Mouse (Mus musculus) cortical plate, adult 2 months (tissue): Measurements from ENCODE around the gene Galr3.

Experiments used
- CTCF ChIP-seq: fragments of 200-500 bp; IDR thresholded peaks from 2 replicates; pipeline ENCODE4 v1.5.1; 2011; ENCODE audit warnings: mild to moderate bottlenecking, control low read depth, low read length; ENCODE audit not compliant: insufficient read depth; ENCODE audit errors: extremely low read depth
- POLR2A ChIP-seq: fragments of 200-500 bp; IDR thresholded peaks from 2 replicates; pipeline ENCODE4 v1.6.1; 2011; ENCODE audit warnings: mild to moderate bottlenecking, low read length, control low read depth; ENCODE audit not compliant: insufficient read depth; ENCODE audit errors: extremely low read depth

DNA sequence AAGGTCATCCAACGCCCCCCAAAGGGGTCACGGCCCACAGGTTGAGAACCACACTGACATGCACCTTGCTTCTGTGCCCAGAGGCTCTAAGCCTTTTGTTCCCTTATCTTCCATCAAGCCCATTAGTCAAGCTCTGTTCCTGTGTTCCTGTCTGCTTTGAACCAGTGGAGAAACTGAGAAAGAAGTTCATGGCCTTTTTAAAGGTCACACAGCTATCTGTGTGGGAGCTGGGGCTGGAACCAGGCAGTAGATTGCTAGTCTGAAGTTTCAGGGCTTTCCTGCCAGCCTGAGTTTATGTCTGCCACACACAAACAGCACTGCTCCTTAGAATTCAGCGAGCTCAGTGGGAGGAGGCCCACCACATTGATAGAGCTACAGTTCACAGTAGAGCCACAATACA is 38.6 kb upstream of the Galr3 start:
- TF ChIP-seq POLR2A (no peak), CTCF (no peak)
